In the genomic region with DNA sequence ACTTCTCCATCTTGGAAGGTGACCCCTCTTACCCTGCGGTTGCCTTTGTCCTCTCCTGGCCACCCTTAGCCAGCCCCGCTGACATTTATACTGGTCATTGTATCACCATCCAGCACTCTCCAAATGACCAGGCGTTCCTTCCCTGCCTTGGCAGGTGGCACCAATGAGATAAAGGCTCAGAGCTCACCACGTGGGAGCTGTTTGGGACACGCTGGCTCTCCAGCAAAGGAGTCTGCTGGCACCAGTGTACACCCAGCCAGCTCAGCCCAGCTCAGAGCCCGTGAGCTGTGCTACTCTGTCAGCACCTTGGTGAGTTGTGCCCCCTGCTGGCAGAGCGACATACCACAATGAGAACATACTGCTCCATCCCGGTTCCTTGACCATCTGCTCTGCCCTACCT, we compare ENCODE assay signal across 8 mouse cellular contexts. TPM values are rescaled to one million over a fixed set of nuclear protein-coding genes. Genes with fewer than 3 reads are reported as not detected.
DNase-seq lines count a peak whose midpoint lies in the region; ATAC-seq and TF ChIP-seq lines count a peak whose summit lies in the region.

A gene (minus strand): TSS at position 144 of the 400 bp plus-strand sequence.

- no peak within 1 kb of the TSS for H3K27ac ChIP-seq in cortical plate, adult 2 months (ENCODE audit: insufficient read depth, low read length)
- no peak within 1 kb of the TSS for H3K27ac ChIP-seq in intestine, embryonic 14.5 days (ENCODE audit: low read depth)

- ATAC-seq in intestine, embryonic 14.5 days (replicated peaks; ENCODE audit: low FRiP score, low TSS enrichment, low read depth): peak; percentile 84; the same call in 1 of the 2 replicates

- peak; percentile 71 to 87 for DNase-seq in adrenal gland, adult (ENCODE audit: inconsistent age in 2 of 2, low spot score in 1 of 2)
- peak; percentile 86 for DNase-seq in gastrocnemius, postnatal 10 days
- peak; percentile 83 for DNase-seq in intestine, embryonic 14.5 days (ENCODE audit: low spot score)
- peak; percentile 50 to 86 for DNase-seq in left cerebral cortex, postnatal 10 days (ENCODE audit: extremely low spot score in 1 of 2, low spot score in 2 of 2)
- DNase-seq in mesoderm, embryonic 11.5 days (ENCODE audit: low read depth, low spot score): peak; percentile 73
- peak; percentile 60 to 69 for DNase-seq in right cerebral cortex, postnatal 36 days (ENCODE audit: low spot score in 2 of 2)
- peak; percentile 52 to 75 for DNase-seq in urinary bladder, postnatal 4 days (ENCODE audit: low spot score in 2 of 2)

- H3K4me1 ChIP-seq in cortical plate, adult 2 months (ENCODE audit: control insufficient read depth, insufficient read depth, low read length): no peaks in the 10 kb centered on the region
- no peaks in the 10 kb centered on the region for H3K4me1 ChIP-seq in intestine, embryonic 14.5 days (replicated peaks; ENCODE audit: control insufficient read depth, insufficient read depth, low read length)

- peaks cover 26% of the 10 kb centered on the region for H3K36me3 ChIP-seq in intestine, embryonic 14.5 days (ENCODE audit: control insufficient read depth, insufficient read depth, low read length)

- intact Hi-C loops in left cerebral cortex, postnatal 10 days (cut with DNase I): no loop called here

- 34% methylated on average over 8 of the region's 8 CpGs for WGBS in intestine, embryonic 14.5 days

- no peak within 1 kb of the TSS for H3K4me3 ChIP-seq in cortical plate, adult 2 months (ENCODE audit: insufficient read depth, low read length)
- no peak within 1 kb of the TSS for H3K4me3 ChIP-seq in intestine, embryonic 14.5 days (ENCODE audit: low read depth, low read length)

- H3K9ac ChIP-seq in intestine, embryonic 14.5 days (ENCODE audit: low read length): no peak within 1 kb of the TSS

- no peaks in the 10 kb centered on the region for H3K27me3 ChIP-seq in intestine, embryonic 14.5 days (replicated peaks; ENCODE audit: control insufficient read depth, insufficient read depth, low read length)

- no peak for TF ChIP-seq POLR2A in cortical plate, adult 2 months (IDR thresholded peaks at IDR 0.05; ENCODE audit: extremely low read depth, insufficient read depth, low read length)

- H3K9me3 ChIP-seq in intestine, embryonic 14.5 days (ENCODE audit: control insufficient read depth, low read length): no peaks in the 10 kb centered on the region

- peak; percentile 87 for TF ChIP-seq CTCF in cortical plate, adult 2 months (IDR thresholded peaks at IDR 0.05; ENCODE audit: extremely low read depth, insufficient read depth, low read length)

- H3K4me2 ChIP-seq in intestine, embryonic 14.5 days (ENCODE audit: low read length): no peak within 1 kb of the TSS

RNA-seq across cellular contexts. Expression of the gene that starts here (rescaled TPM):
- 0.38 and 0.54 TPM in 2 replicates for polyA plus RNA-seq in cortical plate, adult 2 months (2012; rRNA removed)
- 10 to 100 TPM; 70.9 to 79.8 TPM for total RNA-seq in gastrocnemius, postnatal 10 days (2021)
- 0.17 and 0.27 TPM in 2 replicates for polyA plus RNA-seq in intestine, embryonic 14.5 days (2014; fragmentation: Nextera tagmentation; extraction: Ambion mirVana)
- total RNA-seq in left cerebral cortex, postnatal 10 days (2021): 1 to 10 TPM; 1.3 to 1.9 TPM

Comparison
In these comparisons a context has a peak if more than half of its experiments do, and no peak if none do; other contexts are left out.
1. RNA of the gene that starts here (total RNA-seq): 70.9 to 79.8 TPM in gastrocnemius, postnatal 10 days; 1.3 to 1.9 TPM in left cerebral cortex, postnatal 10 days; every median in the first group is over 10 times any median in the second.
2. Peak in DNase-seq and ATAC-seq in intestine, embryonic 14.5 days; RNA of the gene not detected or under 1 TPM.
3. Peak in every context shown above with its lines, with median percentiles within 50 percentile points of each other: DNase-seq.